Mouse (Mus musculus): Measurements from ENCODE around the gene Ptpn7.

- TF ChIP-seq POLR2A (IDR thresholded peaks at IDR 0.05; ENCODE audit: borderline replicate concordance, insufficient read depth, low read length) (no peak), CTCF (IDR thresholded peaks at IDR 0.05; ENCODE audit: borderline replicate concordance, insufficient read depth, low read depth, low read length) (no peak)
These were observed 56.7 kb downstream of the Ptpn7 start for GRCm38 (mm10) chr1:135189186-135189585.
